Mouse (Mus musculus): ENCODE data around the gene R3hdml.

DNA sequence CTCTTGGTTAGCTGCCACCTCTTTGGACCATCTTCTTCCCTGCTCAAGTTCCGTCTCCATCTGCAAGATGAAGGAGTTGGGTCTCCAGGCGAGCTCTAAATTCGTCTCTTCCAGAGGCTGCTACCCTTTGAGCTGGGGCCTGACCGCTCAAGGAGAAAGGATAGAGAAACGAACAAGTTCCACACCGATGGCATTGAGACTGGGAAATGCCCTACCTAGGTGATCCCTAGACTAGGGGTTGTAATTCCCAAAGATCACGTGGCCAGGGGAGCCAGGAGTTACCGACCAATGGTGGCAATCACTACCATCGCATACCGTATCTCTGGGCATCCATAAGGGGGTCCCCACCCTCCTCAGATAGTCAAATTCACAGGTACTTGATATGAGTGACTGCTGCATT, 50.6 kb downstream of the R3hdml start:
- TF ChIP-seq CTCF (IDR thresholded peaks at IDR 0.05; ENCODE audit: borderline replicate concordance, control insufficient read depth, extremely low read depth, insufficient read depth, low read length, poor library complexity) (no peak), POLR2A (IDR thresholded peaks at IDR 0.05; ENCODE audit: control insufficient read depth, extremely low read depth, insufficient read depth, low read length, poor library complexity) (no peak)

Measured in thymus, adult 2 months (tissue).